Mouse (Mus musculus) brain, embryonic 14.5 days (tissue): ENCODE data around the gene 2210407C18Rik. TPM values are rescaled to one million over a fixed set of nuclear protein-coding genes. Genes with fewer than 3 reads are reported as not detected.

Experiments used
- DNase-seq: peaks from one replicate; pipeline ENCODE4 v3.0.0-alpha.2; 2011; ENCODE audit warnings: low read depth
- CTCF ChIP-seq: fragments of 200-500 bp; IDR thresholded peaks from 2 replicates; pipeline ENCODE4 v1.5.1; 2012; ENCODE audit warnings: inconsistent platforms, mild to moderate bottlenecking, moderate library complexity, borderline replicate concordance; ENCODE audit not compliant: insufficient read depth, insufficient read length; ENCODE audit errors: extremely low read depth
- POLR2A ChIP-seq: fragments of 200-500 bp; IDR thresholded peaks from 2 replicates; pipeline ENCODE4 v1.6.1; 2012; ENCODE audit warnings: mild to moderate bottlenecking, inconsistent platforms, borderline replicate concordance; ENCODE audit not compliant: poor library complexity, insufficient read depth, insufficient read length, severe bottlenecking; ENCODE audit errors: extremely low read depth
- polyA plus RNA-seq: library from polyadenylated mRNA; depleted of rRNA; stranded (reverse); fragments of >200 nt; gene quantifications from 2 replicates; pipeline ENCODE4 v1.2.3, GENCODE M21; 2012; rRNA removed

2210407C18Rik gene
- polyA plus RNA-seq, 1 experiment = not detected

DNA sequence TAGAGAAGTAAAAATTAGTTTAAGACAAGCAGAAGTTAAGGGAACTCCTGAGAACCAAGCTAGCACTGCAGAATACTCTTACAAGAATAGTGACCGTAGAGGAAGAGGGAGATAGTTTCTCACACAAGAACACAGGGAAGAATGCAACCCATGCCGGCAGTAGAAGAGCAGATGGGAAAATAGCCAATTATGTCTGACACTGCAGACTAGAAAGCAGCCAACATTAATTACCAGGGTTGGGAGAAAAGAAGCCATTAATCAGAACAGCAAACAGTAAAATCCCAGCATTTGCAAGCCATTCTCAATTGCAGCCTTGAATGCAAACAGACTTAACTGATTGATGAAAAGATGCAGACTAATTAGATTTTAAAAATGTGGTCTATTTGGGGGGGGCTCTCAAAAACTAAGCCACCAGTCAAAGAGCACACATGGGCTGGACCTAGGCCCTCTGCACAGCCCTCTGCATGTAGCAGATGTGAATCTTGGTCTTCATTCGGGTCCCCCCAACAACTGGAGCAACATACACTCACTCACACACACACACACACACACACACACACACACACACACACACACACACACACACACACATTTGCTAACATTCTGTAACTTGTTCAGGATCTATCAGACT lies 27.1 kb downstream of the 2210407C18Rik start:
- no peak for TF ChIP-seq POLR2A
- TF ChIP-seq CTCF = no peak
- peak; percentile 88 for DNase-seq

DNA sequence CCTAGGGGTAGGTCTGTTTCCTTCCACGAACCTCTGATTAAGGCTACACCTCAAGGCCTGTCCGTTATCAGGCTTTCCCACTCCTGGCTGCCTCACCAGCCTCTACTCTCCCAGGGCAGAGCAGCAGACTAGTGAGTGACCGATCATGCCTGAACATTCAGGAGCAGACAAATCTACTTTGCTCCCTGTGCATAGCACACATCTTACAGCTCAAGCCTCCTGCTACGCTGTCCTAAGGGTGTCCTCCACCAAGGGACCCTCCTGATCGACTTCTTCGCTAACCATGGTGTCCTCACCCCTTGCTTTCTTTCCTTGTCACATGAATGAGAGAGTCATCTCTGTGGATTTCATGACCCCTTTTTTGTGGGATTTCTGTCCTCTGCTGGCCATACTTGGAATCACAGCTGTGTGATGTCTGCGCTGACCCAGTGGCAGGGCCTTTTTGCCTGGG lies 28.0 kb downstream of the 2210407C18Rik start:
- DNase-seq = peak; percentile 19
- TF ChIP-seq CTCF (peak; percentile 74), POLR2A (no peak)

DNA sequence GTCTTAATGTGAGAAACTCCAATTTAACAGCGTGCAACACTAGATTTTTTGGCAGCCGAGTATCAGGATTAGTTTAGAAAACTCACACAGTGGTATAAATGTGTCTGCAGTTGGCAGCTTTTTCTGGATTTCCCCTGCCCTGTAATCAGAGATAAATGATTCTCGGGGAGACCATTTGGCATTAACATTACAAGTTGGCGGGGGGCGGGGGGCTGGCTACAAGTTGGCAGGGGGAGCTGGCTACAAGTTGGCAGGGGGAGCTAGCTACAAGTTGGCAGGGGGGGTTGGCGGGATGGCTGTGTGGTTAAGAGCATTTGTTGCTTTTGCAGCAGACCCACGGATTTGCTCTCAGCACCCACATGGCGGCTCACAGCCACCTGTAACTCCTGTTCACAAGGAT lies 37.2 kb downstream of the 2210407C18Rik start:
- DNase-seq = peak; percentile 87

DNA sequence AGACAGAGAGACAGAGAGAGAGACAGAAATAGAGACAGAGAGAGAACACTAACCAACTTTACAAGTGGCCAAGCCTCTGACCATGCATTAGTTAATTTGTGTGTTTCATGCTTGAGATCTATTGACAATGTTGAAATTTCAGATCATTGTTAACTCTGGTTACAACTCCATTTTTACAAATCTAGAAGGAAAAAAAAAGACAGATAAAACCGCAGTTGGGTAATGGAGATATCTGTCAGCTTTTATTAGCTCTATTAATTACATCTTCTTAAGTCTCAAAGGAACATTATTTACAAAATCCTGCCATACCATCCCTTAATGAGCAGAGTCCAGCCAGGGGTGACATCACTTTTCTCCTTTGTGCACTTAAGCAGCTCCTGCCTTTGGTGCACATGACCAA lies 38.4 kb downstream of the 2210407C18Rik start, which contains the start of gene Olfr325:
Gene Olfr325, plus strand, starts transcription at position 301 of the 400 bp plus-strand sequence.
- DNase-seq = peak; percentile 24
- no peak for TF ChIP-seq CTCF
- no peak for TF ChIP-seq POLR2A

More for the DNA sequence above, 37.2 kb downstream of the 2210407C18Rik start:
- TF ChIP-seq POLR2A = no peak

DNA sequence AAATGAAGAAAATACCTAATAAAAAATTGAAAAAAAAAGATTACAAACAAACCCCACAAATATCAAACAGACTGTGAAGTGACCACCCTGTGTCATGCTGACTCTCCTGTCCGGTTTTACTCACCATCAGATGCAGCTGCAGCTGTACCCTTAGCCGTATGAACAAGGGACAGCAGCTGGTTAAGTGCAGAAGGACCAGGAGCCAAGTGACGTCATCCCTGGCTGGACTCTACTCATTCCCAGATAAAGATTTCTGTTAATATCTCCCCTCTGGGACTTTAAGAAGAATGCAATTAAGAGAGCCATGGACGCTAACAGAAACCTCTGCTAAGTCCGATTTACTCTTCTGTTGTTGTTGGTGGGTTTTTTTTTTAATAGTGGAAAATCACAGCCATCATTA lies 45.5 kb downstream of the 2210407C18Rik start, which contains the start of gene Olfr224:
Gene Olfr224, minus strand, starts transcription at position 149 of the 400 bp plus-strand sequence.
- no peak for DNase-seq
- no peak for TF ChIP-seq POLR2A
- TF ChIP-seq CTCF = no peak

Other genes with a start within 250 kb of the 2210407C18Rik start
- gene Lypd8, start 237.0 kb downstream of the 2210407C18Rik start, polyA plus RNA-seq = 0.27 and 0.34 TPM in 2 replicates
- not detected in 2 replicates for gene 1810065E05Rik, start 195.0 kb downstream of the 2210407C18Rik start, polyA plus RNA-seq
- not detected in 2 replicates for gene Gm12253, start 183.5 kb downstream of the 2210407C18Rik start, polyA plus RNA-seq
- gene Lypd9, start 163.2 kb downstream of the 2210407C18Rik start, polyA plus RNA-seq = not detected in 2 replicates
- gene Olfr30, start 153.8 kb downstream of the 2210407C18Rik start, polyA plus RNA-seq = not detected in 2 replicates
- not detected in 2 replicates for gene Olfr332, start 123.5 kb downstream of the 2210407C18Rik start, polyA plus RNA-seq
- gene Olfr331, start 113.5 kb downstream of the 2210407C18Rik start, polyA plus RNA-seq = not detected in 2 replicates
- not detected in 2 replicates for gene Olfr330, start 81.2 kb downstream of the 2210407C18Rik start, polyA plus RNA-seq
- gene Olfr329-ps, start 69.7 kb downstream of the 2210407C18Rik start, polyA plus RNA-seq = not detected in 2 replicates
- gene Olfr328, start 60.4 kb downstream of the 2210407C18Rik start, polyA plus RNA-seq = not detected in 2 replicates
- not detected in 2 replicates for gene Olfr224, start 45.5 kb downstream of the 2210407C18Rik start, polyA plus RNA-seq
- gene Olfr325, start 38.3 kb downstream of the 2210407C18Rik start, polyA plus RNA-seq = not detected in 2 replicates
- 0.10 TPM in 1 of 2 replicates, not detected in the other for gene Olfr324, start 21.0 kb downstream of the 2210407C18Rik start, polyA plus RNA-seq
- not detected in 2 replicates for gene Olfr323, start 14.4 kb upstream of the 2210407C18Rik start, polyA plus RNA-seq
- gene Trim58, start 24.4 kb upstream of the 2210407C18Rik start, polyA plus RNA-seq = 0.11 TPM in 1 of 2 replicates, not detected in the other
- not detected in 2 replicates for gene Olfr322, start 42.7 kb upstream of the 2210407C18Rik start, polyA plus RNA-seq
- gene Olfr320, start 65.0 kb upstream of the 2210407C18Rik start, polyA plus RNA-seq = not detected in 2 replicates
- gene Olfr319, start 83.1 kb upstream of the 2210407C18Rik start, polyA plus RNA-seq = 0.10 TPM in 1 of 2 replicates, not detected in the other
- not detected in 2 replicates for gene Olfr318, start 107.9 kb upstream of the 2210407C18Rik start, polyA plus RNA-seq
- gene Olfr317, start 123.1 kb upstream of the 2210407C18Rik start, polyA plus RNA-seq = 0.20 and 0.27 TPM in 2 replicates
- gene Olfr316, start 136.7 kb upstream of the 2210407C18Rik start, polyA plus RNA-seq = not detected in 2 replicates
- not detected in 2 replicates for gene Olfr315, start 157.1 kb upstream of the 2210407C18Rik start, polyA plus RNA-seq
- not detected in 2 replicates for gene Olfr314, start 166.9 kb upstream of the 2210407C18Rik start, polyA plus RNA-seq
- gene Fam183b, start 185.9 kb upstream of the 2210407C18Rik start, polyA plus RNA-seq = 1.1 and 2.4 TPM in 2 replicates
- gene Olfr313, start 198.9 kb upstream of the 2210407C18Rik start, polyA plus RNA-seq = not detected in 2 replicates
- not detected in 2 replicates for gene Olfr312, start 213.2 kb upstream of the 2210407C18Rik start, polyA plus RNA-seq
- gene Olfr311, start 223.2 kb upstream of the 2210407C18Rik start, polyA plus RNA-seq = 0.06 TPM in 1 of 2 replicates, not detected in the other
- gene Gm12258, start 231.1 kb upstream of the 2210407C18Rik start, polyA plus RNA-seq = 22.2 and 28.2 TPM in 2 replicates